Mouse (Mus musculus) spleen, adult 2 months (tissue): ENCODE measurements around the gene Dpysl5.

Source experiments
- CTCF ChIP-seq: fragments of 200-500 bp; IDR thresholded peaks from 2 replicates; pipeline ENCODE4 v1.5.1; 2011; ENCODE audit warnings: mild to moderate bottlenecking, inconsistent platforms; ENCODE audit not compliant: insufficient read depth, insufficient read length, insufficient replicate concordance; ENCODE audit errors: extremely low read depth
- POLR2A ChIP-seq: fragments of 200-500 bp; IDR thresholded peaks from 2 replicates; pipeline ENCODE4 v1.6.1; 2011; ENCODE audit warnings: low read depth, low read length, inconsistent platforms

GRCm38 (mm10) chr5:30713299-30713675, 1.9 kb downstream of the Dpysl5 start:
- no peak for TF ChIP-seq CTCF
- TF ChIP-seq POLR2A = no peak
